Mouse (Mus musculus): ENCODE results near the gene Dnah8. TPM values are rescaled to one million over a fixed set of nuclear protein-coding genes. Genes with fewer than 3 reads are reported as not detected.
A peak's percentile ranks its signal among the peaks of the same experiment; 100 is the strongest.

Dnah8 gene
- polyA plus RNA-seq, 1 experiment from 2014 or later, result 4.1 TPM

DNA sequence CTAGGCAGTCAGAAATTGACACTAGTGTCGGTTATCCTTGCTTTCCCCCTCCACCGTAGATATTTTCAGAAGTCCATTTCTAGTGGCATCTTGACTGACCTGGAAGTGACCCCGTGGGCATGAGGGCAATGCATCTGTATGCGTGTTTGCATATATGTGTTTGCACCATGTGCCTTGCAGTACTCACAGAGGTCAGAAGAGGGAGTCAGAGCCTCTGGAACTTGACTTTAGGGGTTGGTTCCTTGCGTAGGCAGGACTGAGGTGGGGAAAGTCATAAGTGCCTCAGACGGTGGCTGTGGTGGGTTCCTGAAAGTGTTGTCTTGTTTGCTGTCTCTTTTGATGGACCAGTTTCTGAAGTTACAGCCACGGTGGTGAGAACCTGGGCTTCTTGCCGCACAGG is 110.6 kb downstream of the Dnah8 start:
- no peak overlapping the region for H3K27ac ChIP-seq (replicated peaks; ENCODE audit: low read depth, low read length)
- H3K4me3 ChIP-seq (ENCODE audit: low read depth, low read length), result no peak overlapping the region
- H3K9me3 ChIP-seq (ENCODE audit: control insufficient read depth, low read length), result no peaks in the 10 kb centered on the region
- no peaks in the 10 kb centered on the region for H3K27me3 ChIP-seq (replicated peaks; ENCODE audit: control insufficient read depth, insufficient read depth, low read length)
- H3K4me1 ChIP-seq (ENCODE audit: control insufficient read depth, insufficient read depth, low read length), result no peaks in the 10 kb centered on the region
- ATAC-seq (ENCODE audit: low read depth) (no peak), DNase-seq (ENCODE audit: low spot score) (no peak)
- H3K4me2 ChIP-seq (ENCODE audit: low read depth, low read length), result no peak overlapping the region
- H3K9ac ChIP-seq (ENCODE audit: low read depth, low read length), result no peak overlapping the region
- H3K36me3 ChIP-seq (ENCODE audit: control insufficient read depth, insufficient read depth, low read length), result no peaks in the 10 kb centered on the region
- WGBS, result 91% methylated on average over 8 of the region's 8 CpGs

DNA sequence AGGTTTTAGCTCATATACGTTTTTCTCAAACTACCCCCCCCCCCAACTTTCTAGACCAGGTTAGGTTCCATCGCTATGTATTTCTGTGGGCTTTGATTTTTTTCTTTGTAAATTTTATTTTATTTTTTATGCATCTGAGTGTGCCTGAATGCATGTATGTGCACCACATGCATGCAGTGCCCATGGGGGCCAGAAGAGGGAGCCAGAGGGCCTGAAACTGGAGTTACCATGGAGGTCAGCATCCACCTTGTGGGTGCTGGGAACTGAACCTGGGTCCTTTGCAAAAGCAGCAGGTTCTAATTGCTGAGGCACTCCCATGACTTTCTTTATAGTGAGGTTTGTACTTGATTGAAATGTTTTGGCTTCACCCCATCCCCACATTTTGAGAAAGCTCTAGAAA is 111.3 kb downstream of the Dnah8 start:
- Histone ChIP-seq H3K27ac (replicated peaks; ENCODE audit: low read depth, low read length) (no peak overlapping the region), H3K4me1 (ENCODE audit: control insufficient read depth, insufficient read depth, low read length) (no peaks in the 10 kb centered on the region), H3K9ac (ENCODE audit: low read depth, low read length) (no peak overlapping the region), H3K36me3 (ENCODE audit: control insufficient read depth, insufficient read depth, low read length) (no peaks in the 10 kb centered on the region), H3K4me2 (ENCODE audit: low read depth, low read length) (no peak overlapping the region), H3K9me3 (ENCODE audit: control insufficient read depth, low read length) (no peaks in the 10 kb centered on the region), H3K27me3 (replicated peaks; ENCODE audit: control insufficient read depth, insufficient read depth, low read length) (no peaks in the 10 kb centered on the region), H3K4me3 (ENCODE audit: low read depth, low read length) (no peak overlapping the region)
- 87% methylated on average over 2 of the region's 2 CpGs for WGBS
- ATAC-seq (ENCODE audit: low read depth), result no peak
- DNase-seq (ENCODE audit: low spot score), result no peak

- no peak for ATAC-seq (ENCODE audit: low read depth)
- Histone ChIP-seq H3K27ac (replicated peaks; ENCODE audit: low read depth, low read length) (no peak overlapping the region), H3K9ac (ENCODE audit: low read depth, low read length) (no peak overlapping the region), H3K4me2 (ENCODE audit: low read depth, low read length) (no peak overlapping the region), H3K36me3 (ENCODE audit: control insufficient read depth, insufficient read depth, low read length) (no peaks in the 10 kb centered on the region), H3K4me3 (ENCODE audit: low read depth, low read length) (no peak overlapping the region), H3K4me1 (ENCODE audit: control insufficient read depth, insufficient read depth, low read length) (no peaks in the 10 kb centered on the region), H3K9me3 (ENCODE audit: control insufficient read depth, low read length) (no peaks in the 10 kb centered on the region), H3K27me3 (replicated peaks; ENCODE audit: control insufficient read depth, insufficient read depth, low read length) (no peaks in the 10 kb centered on the region)
- DNase-seq (ENCODE audit: low spot score), result peak; percentile 14
- WGBS, result 33% methylated on average over 6 of the region's 6 CpGs
These were observed 113.6 kb downstream of the Dnah8 start for GRCm38 (mm10) chr17:30737797-30738196.

GRCm38 (mm10) chr17:30739769-30740168 is 115.6 kb downstream of the Dnah8 start:
- no peak for ATAC-seq (ENCODE audit: low read depth)
- Histone ChIP-seq H3K4me3 (ENCODE audit: low read depth, low read length) (no peak overlapping the region), H3K4me1 (ENCODE audit: control insufficient read depth, insufficient read depth, low read length) (no peaks in the 10 kb centered on the region), H3K27me3 (replicated peaks; ENCODE audit: control insufficient read depth, insufficient read depth, low read length) (no peaks in the 10 kb centered on the region), H3K36me3 (ENCODE audit: control insufficient read depth, insufficient read depth, low read length) (no peaks in the 10 kb centered on the region), H3K9me3 (ENCODE audit: control insufficient read depth, low read length) (no peaks in the 10 kb centered on the region), H3K27ac (replicated peaks; ENCODE audit: low read depth, low read length) (no peak overlapping the region), H3K4me2 (ENCODE audit: low read depth, low read length) (no peak overlapping the region), H3K9ac (ENCODE audit: low read depth, low read length) (no peak overlapping the region)
- DNase-seq (ENCODE audit: low spot score), result no peak
- WGBS, result 84% methylated on average over 3 of the region's 3 CpGs

- no peak for DNase-seq (ENCODE audit: low spot score)
- Histone ChIP-seq H3K36me3 (ENCODE audit: control insufficient read depth, insufficient read depth, low read length) (no peaks in the 10 kb centered on the region), H3K4me1 (ENCODE audit: control insufficient read depth, insufficient read depth, low read length) (no peaks in the 10 kb centered on the region), H3K4me3 (ENCODE audit: low read depth, low read length) (no peak overlapping the region), H3K9ac (ENCODE audit: low read depth, low read length) (no peak overlapping the region), H3K4me2 (ENCODE audit: low read depth, low read length) (no peak overlapping the region), H3K9me3 (ENCODE audit: control insufficient read depth, low read length) (no peaks in the 10 kb centered on the region), H3K27me3 (replicated peaks; ENCODE audit: control insufficient read depth, insufficient read depth, low read length) (no peaks in the 10 kb centered on the region), H3K27ac (replicated peaks; ENCODE audit: low read depth, low read length) (no peak overlapping the region)
- no peak for ATAC-seq (ENCODE audit: low read depth)
- 80% methylated on average over 3 of the region's 3 CpGs for WGBS
These were observed 119.8 kb downstream of the Dnah8 start for GRCm38 (mm10) chr17:30743947-30744346.

DNA sequence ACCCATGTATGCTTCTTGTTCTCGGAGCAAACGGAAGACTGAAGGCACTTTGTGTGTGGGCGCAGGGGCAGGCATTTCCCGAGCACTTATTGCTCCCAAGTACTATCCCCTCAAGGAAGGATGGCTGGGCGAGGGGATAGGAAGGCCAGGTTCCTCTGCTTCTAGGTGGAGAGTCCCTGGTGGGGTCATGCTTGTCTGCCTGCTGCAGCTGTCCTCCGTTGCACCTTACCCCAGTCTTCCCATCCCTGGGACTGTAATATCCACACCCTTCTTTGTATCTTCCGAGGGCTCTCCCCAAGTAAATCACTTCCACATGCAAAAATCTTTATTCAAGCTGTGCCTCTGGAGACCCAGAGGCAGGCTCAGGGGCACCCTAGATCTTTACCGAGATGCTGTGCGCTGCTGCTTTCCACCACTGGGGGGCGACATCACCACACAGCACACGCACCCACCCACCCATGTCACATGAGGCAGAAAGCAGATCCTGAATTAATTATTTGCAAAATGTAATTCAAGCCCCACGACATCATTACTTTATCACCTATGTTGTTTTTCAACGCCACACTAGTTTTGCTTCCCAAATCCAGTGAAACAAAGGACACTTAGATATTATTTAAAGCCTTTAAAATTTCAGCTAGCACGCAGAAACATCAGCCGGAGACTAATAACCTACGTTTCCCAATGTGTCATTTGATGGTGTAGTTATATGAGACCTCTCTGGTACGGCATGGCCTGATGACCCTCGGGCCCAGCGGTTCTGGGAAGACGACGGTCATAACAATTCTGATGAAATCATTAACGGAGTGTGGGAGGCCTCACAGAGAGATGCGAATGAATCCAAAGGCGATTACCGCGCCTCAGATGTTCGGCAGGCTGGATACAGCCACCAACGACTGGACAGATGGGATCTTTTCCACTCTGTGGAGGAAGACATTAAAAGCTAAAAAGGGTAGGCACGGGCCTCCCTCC is 122.2 kb downstream of the Dnah8 start:
- peak; percentile 62; the same call in 1 of the 2 replicates for ATAC-seq (ENCODE audit: low read depth)
- H3K27ac ChIP-seq (replicated peaks; ENCODE audit: low read depth, low read length), result no peak overlapping the region
- DNase-seq (ENCODE audit: low spot score), result peak; percentile 40
- H3K4me2 ChIP-seq (ENCODE audit: low read depth, low read length), result no peak overlapping the region
- WGBS, result 59% methylated on average over 29 of the region's 29 CpGs
- H3K4me3 ChIP-seq (ENCODE audit: low read depth, low read length), result no peak overlapping the region
- H3K9me3 ChIP-seq (ENCODE audit: control insufficient read depth, low read length), result no peaks in the 10 kb centered on the region
- no peaks in the 10 kb centered on the region for H3K4me1 ChIP-seq (ENCODE audit: control insufficient read depth, insufficient read depth, low read length)
- no peaks in the 10 kb centered on the region for H3K36me3 ChIP-seq (ENCODE audit: control insufficient read depth, insufficient read depth, low read length)
- H3K27me3 ChIP-seq (replicated peaks; ENCODE audit: control insufficient read depth, insufficient read depth, low read length), result no peaks in the 10 kb centered on the region
- H3K9ac ChIP-seq (ENCODE audit: low read depth, low read length), result no peak overlapping the region

- no peak overlapping the region for H3K4me2 ChIP-seq (ENCODE audit: low read depth, low read length)
- no peaks in the 10 kb centered on the region for H3K27me3 ChIP-seq (replicated peaks; ENCODE audit: control insufficient read depth, insufficient read depth, low read length)
- H3K36me3 ChIP-seq (ENCODE audit: control insufficient read depth, insufficient read depth, low read length), result no peaks in the 10 kb centered on the region
- DNase-seq (ENCODE audit: low spot score) (no peak), ATAC-seq (ENCODE audit: low read depth) (no peak)
- H3K9ac ChIP-seq (ENCODE audit: low read depth, low read length), result no peak overlapping the region
- H3K4me1 ChIP-seq (ENCODE audit: control insufficient read depth, insufficient read depth, low read length), result no peaks in the 10 kb centered on the region
- no peaks in the 10 kb centered on the region for H3K9me3 ChIP-seq (ENCODE audit: control insufficient read depth, low read length)
- no peak overlapping the region for H3K27ac ChIP-seq (replicated peaks; ENCODE audit: low read depth, low read length)
- H3K4me3 ChIP-seq (ENCODE audit: low read depth, low read length), result no peak overlapping the region
- 93% methylated on average over 12 of the region's 12 CpGs for WGBS
These were observed 125.2 kb downstream of the Dnah8 start for GRCm38 (mm10) chr17:30749391-30749790.

DNA sequence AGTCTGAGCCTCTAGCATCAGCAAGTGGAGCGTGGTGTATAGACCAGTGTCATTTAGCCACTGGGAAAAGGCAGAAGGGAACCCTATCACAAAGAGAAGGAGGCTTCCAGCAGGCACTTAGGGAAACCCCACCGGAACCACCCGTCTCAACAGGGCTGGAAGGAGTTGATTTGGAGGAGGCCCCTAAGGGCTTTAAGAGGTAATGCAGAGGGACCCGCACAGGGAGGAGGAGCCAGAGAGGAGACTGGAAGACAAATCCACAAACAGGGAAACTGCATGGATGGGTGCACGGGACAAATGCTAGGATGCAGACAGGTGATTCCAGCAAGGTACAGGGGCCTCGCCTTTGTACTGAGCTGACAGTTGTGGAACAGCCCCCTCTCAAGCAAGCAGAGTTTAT is 126.1 kb downstream of the Dnah8 start:
- DNase-seq (ENCODE audit: low spot score), result peak; percentile 14
- 40% methylated on average over 6 of the region's 6 CpGs for WGBS

GRCm38 (mm10) chr17:30752370-30752818 is 128.2 kb downstream of the Dnah8 start:
- ATAC-seq (ENCODE audit: low read depth) (no peak), DNase-seq (ENCODE audit: low spot score) (peak; percentile 78)
- Histone ChIP-seq H3K27ac (replicated peaks; ENCODE audit: low read depth, low read length) (no peak overlapping the region), H3K27me3 (replicated peaks; ENCODE audit: control insufficient read depth, insufficient read depth, low read length) (no peaks in the 10 kb centered on the region), H3K4me2 (ENCODE audit: low read depth, low read length) (no peak overlapping the region), H3K4me3 (ENCODE audit: low read depth, low read length) (no peak overlapping the region), H3K36me3 (ENCODE audit: control insufficient read depth, insufficient read depth, low read length) (no peaks in the 10 kb centered on the region), H3K9ac (ENCODE audit: low read depth, low read length) (no peak overlapping the region), H3K9me3 (ENCODE audit: control insufficient read depth, low read length) (no peaks in the 10 kb centered on the region), H3K4me1 (ENCODE audit: control insufficient read depth, insufficient read depth, low read length) (no peaks in the 10 kb centered on the region)
- WGBS, result 58% methylated on average over 12 of the region's 12 CpGs

More for the DNA sequence above, 126.1 kb downstream of the Dnah8 start:
- no peak overlapping the region for H3K4me2 ChIP-seq (ENCODE audit: low read depth, low read length)
- no peaks in the 10 kb centered on the region for H3K4me1 ChIP-seq (ENCODE audit: control insufficient read depth, insufficient read depth, low read length)
- no peak overlapping the region for H3K9ac ChIP-seq (ENCODE audit: low read depth, low read length)
- no peak overlapping the region for H3K4me3 ChIP-seq (ENCODE audit: low read depth, low read length)
- ATAC-seq (ENCODE audit: low read depth), result no peak
- H3K9me3 ChIP-seq (ENCODE audit: control insufficient read depth, low read length), result no peaks in the 10 kb centered on the region
- H3K27ac ChIP-seq (replicated peaks; ENCODE audit: low read depth, low read length), result no peak overlapping the region
- H3K27me3 ChIP-seq (replicated peaks; ENCODE audit: control insufficient read depth, insufficient read depth, low read length), result no peaks in the 10 kb centered on the region
- no peaks in the 10 kb centered on the region for H3K36me3 ChIP-seq (ENCODE audit: control insufficient read depth, insufficient read depth, low read length)
